Mouse (Mus musculus) kidney, embryonic 16.5 days (tissue): ENCODE data around the gene Nacc1. TPM values are rescaled to one million over a fixed set of nuclear protein-coding genes. Genes with fewer than 3 reads are reported as not detected.

ENCODE experiments used
- ATAC-seq: fragments of 200-750 bp; cut with Nextera tagmentation; 2 replicates; pipeline ENCODE4 v1.8.0; 2017; ENCODE audit warnings: moderate TSS enrichment; ENCODE audit not compliant: low FRiP score, low TSS enrichment
- H3K27ac ChIP-seq: fragments of 300-500 bp; sonication (generic); 2 replicates; pipeline ENCODE4 v1.5.1; 2014; ENCODE audit warnings: low read length
- H3K27me3 ChIP-seq: fragments of 300-500 bp; sonication (generic); 2 replicates; pipeline ENCODE4 v1.6.1; 2014; ENCODE audit warnings: low read length, control low read depth, mixed read lengths; ENCODE audit not compliant: insufficient read depth
- H3K36me3 ChIP-seq: fragments of 300-500 bp; sonication (generic); 2 replicates; pipeline ENCODE4 v1.6.1; 2014; ENCODE audit warnings: low read length, control low read depth, mixed read lengths; ENCODE audit not compliant: insufficient read depth
- H3K4me1 ChIP-seq: fragments of 300-500 bp; sonication (generic); 2 replicates; pipeline ENCODE4 v1.6.1; 2014; ENCODE audit warnings: low read length, control low read depth, mixed read lengths; ENCODE audit not compliant: insufficient read depth
- H3K4me2 ChIP-seq: fragments of 300-500 bp; sonication (generic); replicated peaks from 2 replicates; pipeline ENCODE4 v1.6.1; 2014; ENCODE audit warnings: low read depth, low read length
- H3K4me3 ChIP-seq: fragments of 300-500 bp; sonication (generic); 2 replicates; pipeline ENCODE4 v1.5.1; 2014; ENCODE audit warnings: mild to moderate bottlenecking, low read length
- H3K9ac ChIP-seq: fragments of 300-500 bp; sonication (generic); replicated peaks from 2 replicates; pipeline ENCODE4 v1.6.1; 2014; ENCODE audit warnings: low read length
- H3K9me3 ChIP-seq: fragments of 300-500 bp; sonication (generic); 2 replicates; pipeline ENCODE4 v1.6.1; 2016; ENCODE audit warnings: low read length, control low read depth
- WGBS: fragments of 180-500 bp; shearing (Covaris S2); extraction: QIAGEN DNeasy Blood & Tissue Kit; methylation state at CpG from one replicate; pipeline ENCODE4 v1.1.7; 2014; 5-methylcytosine and 5-hydroxymethylcytosine counted together
- polyA plus RNA-seq: library from polyadenylated mRNA; unstranded; fragments of >200 nt; fragmentation: Nextera tagmentation; extraction: Ambion mirVana; gene quantifications from 2 replicates; pipeline ENCODE4 v1.2.1, GENCODE M21; 2015

Gene Nacc1
- polyA plus RNA-seq, 1 experiment from 2014 or later, result 22.5 TPM

GRCm38 (mm10) chr8:84668731-84669485, 18.8 kb downstream of the Nacc1 start:
- H3K9ac ChIP-seq, result no peak overlapping the region
- 67% methylated on average over 6 of the region's 6 CpGs for WGBS
- H3K4me1 ChIP-seq, result peaks cover 20% of the 10 kb centered on the region; the same call in 1 of the 2 replicates
- H3K27ac ChIP-seq, result no peak overlapping the region
- H3K4me3 ChIP-seq, result no peak overlapping the region
- H3K4me2 ChIP-seq, result no peak overlapping the region
- H3K36me3 ChIP-seq, result peaks cover 17% of the 10 kb centered on the region; the same call in 1 of the 2 replicates
- H3K27me3 ChIP-seq, result no peaks in the 10 kb centered on the region
- H3K9me3 ChIP-seq, result no peaks in the 10 kb centered on the region
- no peak for ATAC-seq

DNA sequence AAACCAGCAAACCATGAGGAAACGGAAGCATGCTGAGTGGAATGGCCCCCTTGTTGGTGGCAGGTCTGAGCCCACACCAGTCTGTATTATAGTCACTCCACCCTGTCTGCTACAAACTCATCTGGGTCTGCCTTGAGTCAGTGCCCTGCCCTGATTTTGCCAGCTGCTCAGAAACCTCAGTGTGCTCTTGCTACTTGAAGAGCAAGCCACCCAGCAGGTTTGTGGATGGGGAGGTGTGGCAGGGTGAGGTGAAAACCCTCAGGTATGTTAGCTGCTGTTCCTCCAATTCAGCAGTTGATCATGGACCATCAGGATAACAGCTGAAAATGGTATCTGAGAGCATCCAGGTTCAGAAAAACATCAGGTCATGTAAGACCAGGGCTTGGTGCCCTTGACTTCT, 19.6 kb downstream of the Nacc1 start:
- no peak overlapping the region for H3K4me2 ChIP-seq
- no peak overlapping the region for H3K27ac ChIP-seq
- H3K27me3 ChIP-seq, result no peaks in the 10 kb centered on the region
- no peak for ATAC-seq
- H3K9ac ChIP-seq, result no peak overlapping the region
- no peaks in the 10 kb centered on the region for H3K9me3 ChIP-seq
- 70% methylated on average over 1 of the region's 1 CpGs for WGBS
- H3K36me3 ChIP-seq, result peaks cover 10% of the 10 kb centered on the region; the same call in 1 of the 2 replicates
- H3K4me1 ChIP-seq, result peaks cover 23% of the 10 kb centered on the region
- no peak overlapping the region for H3K4me3 ChIP-seq

GRCm38 (mm10) chr8:84665385-84665893, 22.2 kb downstream of the Nacc1 start:
- no peaks in the 10 kb centered on the region for H3K9me3 ChIP-seq
- H3K27me3 ChIP-seq, result no peaks in the 10 kb centered on the region
- WGBS, result 2% methylated on average over 14 of the region's 14 CpGs
- H3K27ac ChIP-seq, result peak overlapping the region; percentile 97
- H3K4me2 ChIP-seq, result peak overlapping the region; percentile 72
- ATAC-seq, result no peak
- H3K4me1 ChIP-seq, result peaks cover 16% of the 10 kb centered on the region
- H3K4me3 ChIP-seq, result peak overlapping the region; percentile 80
- H3K36me3 ChIP-seq, result 0 out of 2 replicates have a peak, but pooled peaks cover 5% of the 10 kb centered on the region
- H3K9ac ChIP-seq, result peak overlapping the region; percentile 82

GRCm38 (mm10) chr8:84664566-84665384, 22.9 kb downstream of the Nacc1 start:
- Histone ChIP-seq H3K4me2 (peak overlapping the region; percentile 72), H3K4me1 (peaks cover 19% of the 10 kb centered on the region), H3K27me3 (no peaks in the 10 kb centered on the region), H3K9ac (peak overlapping the region; percentile 82), H3K36me3 (0 out of 2 replicates have a peak, but pooled peaks cover 5% of the 10 kb centered on the region), H3K4me3 (peak overlapping the region; percentile 80), H3K27ac (peak overlapping the region; percentile 97), H3K9me3 (no peaks in the 10 kb centered on the region)
- peak; percentile 16; the same call in 1 of the 2 replicates for ATAC-seq
- WGBS, result under 1% methylated on average over 29 of the region's 29 CpGs

DNA sequence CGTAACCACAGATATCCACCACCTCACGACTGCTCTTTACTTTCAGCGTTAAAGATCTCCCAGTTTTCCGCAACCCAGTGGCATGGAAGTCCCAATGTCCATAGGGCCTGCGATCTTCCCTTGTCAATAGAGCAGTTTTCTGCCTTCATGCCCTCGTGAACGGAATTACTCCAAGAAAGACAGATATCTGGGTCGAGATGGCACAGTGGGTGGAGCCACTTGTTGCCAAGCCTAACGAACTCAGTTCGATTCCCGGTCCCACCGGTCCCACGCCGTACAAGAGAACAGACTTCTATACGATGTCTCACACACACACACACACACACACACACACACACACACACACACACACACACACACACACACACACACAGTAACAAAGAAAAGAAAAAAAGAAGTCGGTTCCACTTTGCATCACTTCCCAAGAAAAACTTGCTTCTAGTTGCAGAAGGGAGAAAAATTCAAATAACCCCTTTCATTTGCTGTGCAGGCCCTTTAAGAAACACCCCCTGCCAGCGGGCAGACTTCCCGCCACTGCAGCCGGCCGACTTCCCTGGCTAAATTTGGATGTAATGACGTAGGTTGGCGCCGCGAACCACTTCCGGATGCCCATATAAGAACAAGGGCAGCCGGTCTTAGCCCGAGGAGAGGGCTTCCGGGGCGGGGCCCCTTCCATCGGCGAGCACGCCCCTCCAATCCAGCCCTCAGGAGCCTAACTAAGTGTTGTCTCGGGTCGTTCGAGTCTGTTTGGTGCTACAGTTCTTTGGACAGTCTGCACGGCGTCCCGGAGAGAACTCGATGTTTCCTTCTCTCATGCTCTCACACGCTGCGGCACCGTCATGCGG, 24.0 kb downstream of the Nacc1 start:
- ATAC-seq, result peak; percentile 85
- Histone ChIP-seq H3K9ac (peak overlapping the region; percentile 82), H3K27ac (peak overlapping the region; percentile 97), H3K4me1 (peaks cover 26% of the 10 kb centered on the region), H3K4me2 (peak overlapping the region; percentile 72), H3K36me3 (0 out of 2 replicates have a peak, but pooled peaks cover 5% of the 10 kb centered on the region), H3K9me3 (no peaks in the 10 kb centered on the region), H3K4me3 (peak overlapping the region; percentile 80), H3K27me3 (no peaks in the 10 kb centered on the region)
- 3% methylated on average over 43 of the region's 43 CpGs for WGBS

GRCm38 (mm10) chr8:84662581-84663065, 25.0 kb downstream of the Nacc1 start, which contains the start of gene Ier2:
Gene Ier2, minus strand, starts transcription at chr8:84662852.
- Histone ChIP-seq H3K9ac (peak within 1 kb of the TSS; percentile 74), H3K4me2 (peak within 1 kb of the TSS; percentile 72), H3K9me3 (no peaks in the 10 kb centered on the region), H3K4me1 (peaks cover 32% of the 10 kb centered on the region), H3K27ac (peak within 1 kb of the TSS; percentile 97), H3K4me3 (peak within 1 kb of the TSS; percentile 80), H3K36me3 (no peaks in the 10 kb centered on the region), H3K27me3 (no peaks in the 10 kb centered on the region)
- peak; percentile 74 for ATAC-seq
- under 1% methylated on average over 27 of the region's 27 CpGs for WGBS

DNA sequence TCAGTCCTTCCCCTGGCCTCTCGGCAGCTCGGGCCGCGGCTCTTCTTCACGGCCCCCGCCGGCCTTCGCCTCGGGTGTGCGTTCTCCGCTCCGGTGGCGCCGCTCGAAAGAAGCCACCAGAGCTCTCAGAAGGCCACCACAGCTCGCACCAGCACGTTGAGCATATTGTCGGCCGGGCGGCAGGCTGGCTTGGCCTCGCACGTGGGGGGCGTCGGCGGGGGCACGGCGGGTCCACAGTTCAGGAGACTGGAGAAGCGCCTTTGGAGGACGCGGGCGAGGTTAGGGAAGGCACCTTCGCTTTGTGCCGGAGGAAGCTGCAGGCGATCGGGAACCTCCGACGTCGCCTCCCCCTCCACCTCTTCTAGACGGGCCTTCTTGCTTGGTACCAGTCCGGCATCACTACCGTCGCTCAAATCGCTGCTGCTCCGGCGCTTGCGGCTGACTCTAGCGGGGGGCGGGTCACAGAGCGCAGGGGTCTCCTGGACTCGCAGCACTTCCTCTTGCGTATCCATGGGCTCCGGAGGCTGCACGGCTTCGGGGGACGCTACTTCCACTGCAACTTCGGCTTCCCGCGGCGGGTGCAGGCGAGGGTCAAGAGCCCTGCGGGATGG, 25.6 kb downstream of the Nacc1 start:
- Histone ChIP-seq H3K27me3 (no peaks in the 10 kb centered on the region), H3K9ac (peak overlapping the region; percentile 74), H3K4me3 (peak overlapping the region; percentile 80), H3K9me3 (no peaks in the 10 kb centered on the region), H3K27ac (peak overlapping the region; percentile 97), H3K4me2 (peak overlapping the region; percentile 72), H3K36me3 (no peaks in the 10 kb centered on the region), H3K4me1 (peaks cover 38% of the 10 kb centered on the region)
- ATAC-seq, result no peak
- under 1% methylated on average over 61 of the region's 61 CpGs for WGBS

GRCm38 (mm10) chr8:84661458-84661871, 26.2 kb downstream of the Nacc1 start:
- Histone ChIP-seq H3K4me3 (peak overlapping the region; percentile 80), H3K9ac (peak overlapping the region; percentile 74), H3K9me3 (no peaks in the 10 kb centered on the region), H3K27ac (peak overlapping the region; percentile 97), H3K27me3 (no peaks in the 10 kb centered on the region), H3K36me3 (no peaks in the 10 kb centered on the region), H3K4me2 (peak overlapping the region; percentile 72), H3K4me1 (peaks cover 44% of the 10 kb centered on the region)
- peak; percentile 19; the same call in 1 of the 2 replicates for ATAC-seq
- under 1% methylated on average over 24 of the region's 24 CpGs for WGBS
